Mouse (Mus musculus) small intestine, adult 2 months (tissue): ENCODE data around the gene Mybphl.

Experiments
- CTCF ChIP-seq: fragments of 200-500 bp; IDR thresholded peaks from 2 replicates; pipeline ENCODE4 v1.5.1; 2012; ENCODE audit warnings: low read depth, mild to moderate bottlenecking, control low read depth, inconsistent platforms, low read length, moderate library complexity, mixed read lengths; ENCODE audit not compliant: insufficient replicate concordance, insufficient read length; ENCODE audit errors: extremely low read depth
- POLR2A ChIP-seq: fragments of 200-500 bp; IDR thresholded peaks from 2 replicates; pipeline ENCODE4 v1.6.1; 2012; ENCODE audit warnings: low read depth, mild to moderate bottlenecking, control low read depth, inconsistent platforms, low read length, moderate library complexity

DNA sequence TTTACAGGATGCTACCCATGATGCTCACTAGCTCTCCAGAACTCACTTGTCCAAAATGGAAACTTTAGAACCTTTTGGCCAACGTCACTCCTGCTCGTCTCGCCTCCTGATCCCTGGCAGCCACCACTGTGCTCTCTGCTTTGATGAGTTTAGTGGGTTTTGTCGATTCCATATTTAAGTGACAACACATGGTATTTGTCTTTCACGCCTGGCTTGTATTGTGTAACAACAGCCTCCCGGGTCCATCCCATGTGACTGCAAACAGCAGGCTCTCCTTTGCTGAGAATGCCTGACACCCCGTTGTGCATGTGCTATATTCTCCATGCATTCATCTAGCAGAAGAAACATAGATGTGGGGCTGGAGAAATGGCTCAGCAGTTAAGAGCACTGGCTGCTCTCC is 22.5 kb upstream of the Mybphl start:
- TF ChIP-seq CTCF (no peak), POLR2A (no peak)
